Mouse (Mus musculus): ENCODE data around the gene Retnlb. TPM values are rescaled to one million over a fixed set of nuclear protein-coding genes. Genes with fewer than 3 reads are reported as not detected.
"Not testable (repeated sequence)": the region's sequence is repeated elsewhere in the genome, so short reads cannot be mapped to it uniquely, and the experiment has no call there.

The Retnlb gene
- polyA plus RNA-seq, 1 experiment: not detected

- H3K9ac ChIP-seq (ENCODE audit: low read depth, poor library complexity, severe bottlenecking): no peak overlapping the region
- H3K4me1 ChIP-seq (ENCODE audit: control insufficient read depth, insufficient read depth, low read length): no peaks in the 10 kb centered on the region
- no peak overlapping the region for H3K4me3 ChIP-seq (ENCODE audit: low read depth, low read length)
- no peaks in the 10 kb centered on the region for H3K9me3 ChIP-seq (replicated peaks; ENCODE audit: control insufficient read depth, insufficient read depth, low read length, poor library complexity, severe bottlenecking)
- H3K36me3 ChIP-seq (ENCODE audit: control insufficient read depth, insufficient read depth, low read length, poor library complexity, severe bottlenecking): no peaks in the 10 kb centered on the region
- TF ChIP-seq POLR2A (IDR thresholded peaks at IDR 0.05; ENCODE audit: insufficient read depth, low read length): no peak
- no peak for TF ChIP-seq CTCF (IDR thresholded peaks at IDR 0.05; ENCODE audit: low read depth, low read length)
- TF ChIP-seq EP300 (IDR thresholded peaks at IDR 0.05; ENCODE audit: insufficient read depth, low read depth, low read length): no peak
- no peaks in the 10 kb centered on the region for H3K27me3 ChIP-seq (ENCODE audit: control insufficient read depth, insufficient read depth, low read length, poor library complexity, severe bottlenecking)
- H3K27ac ChIP-seq (ENCODE audit: insufficient read depth, low read length): no peak overlapping the region
These were observed 4.7 kb upstream of the Retnlb start for GRCm38 (mm10) chr16:48811881-48812436.

DNA sequence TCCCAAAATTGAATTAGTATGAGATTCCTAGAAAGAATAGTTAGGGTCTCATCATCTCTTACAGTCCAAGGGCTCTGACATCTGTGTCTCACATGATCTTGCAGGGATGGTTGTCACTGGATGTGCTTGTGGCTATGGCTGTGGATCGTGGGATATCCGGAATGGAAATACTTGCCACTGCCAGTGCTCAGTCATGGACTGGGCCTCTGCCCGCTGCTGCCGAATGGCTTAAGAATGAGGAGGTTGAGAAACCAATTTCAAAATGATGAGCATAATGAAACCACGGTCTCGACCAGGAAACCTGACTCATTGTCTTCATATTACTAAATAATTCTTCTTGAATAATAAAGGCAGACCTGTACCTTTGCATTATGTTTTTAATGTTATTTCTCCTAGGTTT, 1.9 kb downstream of the Retnlb start:
- H3K27ac ChIP-seq (ENCODE audit: insufficient read depth, low read length): no peak overlapping the region
- no peak for TF ChIP-seq POLR2A (IDR thresholded peaks at IDR 0.05; ENCODE audit: insufficient read depth, low read length)
- TF ChIP-seq CTCF (IDR thresholded peaks at IDR 0.05; ENCODE audit: low read depth, low read length): no peak
- TF ChIP-seq EP300 (IDR thresholded peaks at IDR 0.05; ENCODE audit: insufficient read depth, low read depth, low read length): no peak
- H3K4me1 ChIP-seq (ENCODE audit: control insufficient read depth, insufficient read depth, low read length): no peaks in the 10 kb centered on the region
- H3K4me3 ChIP-seq (ENCODE audit: low read depth, low read length): no peak overlapping the region
- H3K27me3 ChIP-seq (ENCODE audit: control insufficient read depth, insufficient read depth, low read length, poor library complexity, severe bottlenecking): no peaks in the 10 kb centered on the region
- H3K9me3 ChIP-seq (replicated peaks; ENCODE audit: control insufficient read depth, insufficient read depth, low read length, poor library complexity, severe bottlenecking): no peaks in the 10 kb centered on the region
- no peaks in the 10 kb centered on the region for H3K36me3 ChIP-seq (ENCODE audit: control insufficient read depth, insufficient read depth, low read length, poor library complexity, severe bottlenecking)
- H3K9ac ChIP-seq (ENCODE audit: low read depth, poor library complexity, severe bottlenecking): no peak overlapping the region

GRCm38 (mm10) chr16:48826474-48826873, 9.8 kb downstream of the Retnlb start:
- H3K9ac ChIP-seq (ENCODE audit: low read depth, poor library complexity, severe bottlenecking): no peak overlapping the region
- H3K9me3 ChIP-seq (replicated peaks; ENCODE audit: control insufficient read depth, insufficient read depth, low read length, poor library complexity, severe bottlenecking): no peaks in the 10 kb centered on the region
- H3K4me3 ChIP-seq (ENCODE audit: low read depth, low read length): no peak overlapping the region
- H3K27ac ChIP-seq (ENCODE audit: insufficient read depth, low read length): no peak overlapping the region
- H3K36me3 ChIP-seq (ENCODE audit: control insufficient read depth, insufficient read depth, low read length, poor library complexity, severe bottlenecking): no peaks in the 10 kb centered on the region
- TF ChIP-seq POLR2A (IDR thresholded peaks at IDR 0.05; ENCODE audit: insufficient read depth, low read length): no peak
- TF ChIP-seq EP300 (IDR thresholded peaks at IDR 0.05; ENCODE audit: insufficient read depth, low read depth, low read length): no peak
- TF ChIP-seq CTCF (IDR thresholded peaks at IDR 0.05; ENCODE audit: low read depth, low read length): no peak
- H3K27me3 ChIP-seq (ENCODE audit: control insufficient read depth, insufficient read depth, low read length, poor library complexity, severe bottlenecking): no peaks in the 10 kb centered on the region
- no peaks in the 10 kb centered on the region for H3K4me1 ChIP-seq (ENCODE audit: control insufficient read depth, insufficient read depth, low read length)

DNA sequence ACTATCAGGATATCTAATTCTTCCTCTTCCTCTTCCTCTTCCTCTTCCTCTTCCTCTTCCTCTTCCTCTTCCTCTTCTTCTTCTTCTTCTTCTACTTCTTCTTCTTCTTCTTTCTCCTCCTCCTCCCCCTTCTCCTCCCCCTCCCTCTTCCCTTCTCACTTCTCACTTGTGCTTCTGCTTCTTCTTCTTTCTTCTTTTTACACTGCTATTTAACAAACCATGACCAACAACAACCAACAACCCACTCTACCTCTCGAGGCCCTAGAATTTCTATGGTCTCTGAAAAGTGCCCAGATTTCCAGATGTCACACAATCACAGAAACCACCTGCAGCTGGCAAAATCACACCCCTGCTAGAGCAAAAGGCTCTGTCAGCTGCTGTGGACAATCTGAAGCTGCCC, 11.0 kb downstream of the Retnlb start:
- no peaks in the 10 kb centered on the region for H3K36me3 ChIP-seq (ENCODE audit: control insufficient read depth, insufficient read depth, low read length, poor library complexity, severe bottlenecking)
- H3K27ac ChIP-seq (ENCODE audit: insufficient read depth, low read length): no peak overlapping the region
- H3K9me3 ChIP-seq (replicated peaks; ENCODE audit: control insufficient read depth, insufficient read depth, low read length, poor library complexity, severe bottlenecking): no peaks in the 10 kb centered on the region
- TF ChIP-seq CTCF (IDR thresholded peaks at IDR 0.05; ENCODE audit: low read depth, low read length) (no peak), EP300 (IDR thresholded peaks at IDR 0.05; ENCODE audit: insufficient read depth, low read depth, low read length) (no peak), POLR2A (IDR thresholded peaks at IDR 0.05; ENCODE audit: insufficient read depth, low read length) (no peak)
- H3K4me3 ChIP-seq (ENCODE audit: low read depth, low read length): no peak overlapping the region
- H3K27me3 ChIP-seq (ENCODE audit: control insufficient read depth, insufficient read depth, low read length, poor library complexity, severe bottlenecking): no peaks in the 10 kb centered on the region
- H3K4me1 ChIP-seq (ENCODE audit: control insufficient read depth, insufficient read depth, low read length): no peaks in the 10 kb centered on the region
- H3K9ac ChIP-seq (ENCODE audit: low read depth, poor library complexity, severe bottlenecking): no peak overlapping the region

- H3K36me3 ChIP-seq (ENCODE audit: control insufficient read depth, insufficient read depth, low read length, poor library complexity, severe bottlenecking): no peaks in the 10 kb centered on the region
- TF ChIP-seq CTCF (IDR thresholded peaks at IDR 0.05; ENCODE audit: low read depth, low read length) (no peak), POLR2A (IDR thresholded peaks at IDR 0.05; ENCODE audit: insufficient read depth, low read length) (no peak), EP300 (IDR thresholded peaks at IDR 0.05; ENCODE audit: insufficient read depth, low read depth, low read length) (no peak)
- no peak overlapping the region for H3K27ac ChIP-seq (ENCODE audit: insufficient read depth, low read length)
- no peaks in the 10 kb centered on the region for H3K27me3 ChIP-seq (ENCODE audit: control insufficient read depth, insufficient read depth, low read length, poor library complexity, severe bottlenecking)
- no peak overlapping the region for H3K9ac ChIP-seq (ENCODE audit: low read depth, poor library complexity, severe bottlenecking)
- no peaks in the 10 kb centered on the region for H3K4me1 ChIP-seq (ENCODE audit: control insufficient read depth, insufficient read depth, low read length)
- H3K9me3 ChIP-seq (replicated peaks; ENCODE audit: control insufficient read depth, insufficient read depth, low read length, poor library complexity, severe bottlenecking): no peaks in the 10 kb centered on the region
- no peak overlapping the region for H3K4me3 ChIP-seq (ENCODE audit: low read depth, low read length)
These were observed 12.4 kb downstream of the Retnlb start for GRCm38 (mm10) chr16:48829060-48829459.

DNA sequence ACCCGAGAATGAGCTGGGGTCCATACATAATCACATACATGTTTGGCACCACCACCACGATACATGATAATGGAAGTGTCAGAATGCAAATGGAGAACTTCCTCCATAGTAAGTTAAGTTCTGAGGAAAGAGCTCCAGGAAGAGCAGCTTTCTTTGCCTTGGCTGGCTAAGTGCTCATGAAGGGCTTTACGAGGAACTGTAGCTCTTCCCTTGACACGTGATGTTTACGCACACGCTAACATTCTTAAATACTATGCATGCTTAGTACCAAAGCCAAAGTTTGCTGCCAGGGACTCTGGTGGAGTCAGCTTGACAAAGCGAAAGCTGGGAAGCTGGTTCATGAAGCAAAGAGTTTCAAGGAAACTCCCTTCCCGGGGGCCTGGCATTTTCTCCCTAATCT, 15.4 kb downstream of the Retnlb start:
- Histone ChIP-seq H3K27ac (ENCODE audit: insufficient read depth, low read length) (no peak overlapping the region), H3K27me3 (ENCODE audit: control insufficient read depth, insufficient read depth, low read length, poor library complexity, severe bottlenecking) (no peaks in the 10 kb centered on the region), H3K36me3 (ENCODE audit: control insufficient read depth, insufficient read depth, low read length, poor library complexity, severe bottlenecking) (no peaks in the 10 kb centered on the region), H3K9ac (ENCODE audit: low read depth, poor library complexity, severe bottlenecking) (no peak overlapping the region), H3K4me1 (ENCODE audit: control insufficient read depth, insufficient read depth, low read length) (no peaks in the 10 kb centered on the region), H3K4me3 (ENCODE audit: low read depth, low read length) (no peak overlapping the region), H3K9me3 (replicated peaks; ENCODE audit: control insufficient read depth, insufficient read depth, low read length, poor library complexity, severe bottlenecking) (no peaks in the 10 kb centered on the region)
- TF ChIP-seq EP300 (IDR thresholded peaks at IDR 0.05; ENCODE audit: insufficient read depth, low read depth, low read length): no peak
- no peak for TF ChIP-seq CTCF (IDR thresholded peaks at IDR 0.05; ENCODE audit: low read depth, low read length)
- TF ChIP-seq POLR2A (IDR thresholded peaks at IDR 0.05; ENCODE audit: insufficient read depth, low read length): no peak

GRCm38 (mm10) chr16:48833626-48834025, 17.0 kb downstream of the Retnlb start:
- not testable (repeated sequence) for H3K9me3 ChIP-seq (replicated peaks; ENCODE audit: control insufficient read depth, insufficient read depth, low read length, poor library complexity, severe bottlenecking); H3K27ac ChIP-seq (ENCODE audit: insufficient read depth, low read length); H3K27me3 ChIP-seq (ENCODE audit: control insufficient read depth, insufficient read depth, low read length, poor library complexity, severe bottlenecking); H3K36me3 ChIP-seq (ENCODE audit: control insufficient read depth, insufficient read depth, low read length, poor library complexity, severe bottlenecking); H3K4me1 ChIP-seq (ENCODE audit: control insufficient read depth, insufficient read depth, low read length); H3K9ac ChIP-seq (ENCODE audit: low read depth, poor library complexity, severe bottlenecking); H3K4me3 ChIP-seq (ENCODE audit: low read depth, low read length)

All from ES-Bruce4 (cell line).